Mouse (Mus musculus) Muller cell, postnatal 12 days (primary cell): ENCODE results near the gene Mcm2.
A peak's percentile ranks its signal among the peaks of the same experiment; 100 is the strongest.

Source experiments
- DNase-seq: peaks from one replicate; pipeline ENCODE4 v3.0.0-alpha.2; 2015; ENCODE audit errors: inconsistent ontology term

The Mcm2 gene

DNA sequence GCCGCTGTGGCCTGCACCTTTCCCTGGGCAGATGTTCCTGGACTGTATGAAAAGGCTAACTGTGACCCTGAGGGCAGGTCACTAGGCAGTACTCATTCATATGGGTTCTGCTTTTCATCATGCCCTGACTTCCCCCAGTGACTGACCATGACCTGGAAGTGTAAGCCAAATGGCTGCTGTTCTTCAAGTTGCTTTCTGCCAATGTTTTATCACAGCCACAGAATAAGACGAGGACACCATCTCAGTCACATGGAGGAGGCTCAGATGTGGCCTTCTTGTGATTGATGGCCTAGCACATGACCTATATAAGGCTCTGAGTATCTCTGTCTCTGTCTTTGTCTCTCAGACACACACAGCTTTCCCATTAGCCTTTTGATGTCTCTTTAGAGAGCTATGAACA lies 51.0 kb downstream of the Mcm2 start:
- DNase-seq = no peak

GRCm38 (mm10) chr6:88844901-88845565 lies 53.5 kb downstream of the Mcm2 start:
- no peak for DNase-seq

DNA sequence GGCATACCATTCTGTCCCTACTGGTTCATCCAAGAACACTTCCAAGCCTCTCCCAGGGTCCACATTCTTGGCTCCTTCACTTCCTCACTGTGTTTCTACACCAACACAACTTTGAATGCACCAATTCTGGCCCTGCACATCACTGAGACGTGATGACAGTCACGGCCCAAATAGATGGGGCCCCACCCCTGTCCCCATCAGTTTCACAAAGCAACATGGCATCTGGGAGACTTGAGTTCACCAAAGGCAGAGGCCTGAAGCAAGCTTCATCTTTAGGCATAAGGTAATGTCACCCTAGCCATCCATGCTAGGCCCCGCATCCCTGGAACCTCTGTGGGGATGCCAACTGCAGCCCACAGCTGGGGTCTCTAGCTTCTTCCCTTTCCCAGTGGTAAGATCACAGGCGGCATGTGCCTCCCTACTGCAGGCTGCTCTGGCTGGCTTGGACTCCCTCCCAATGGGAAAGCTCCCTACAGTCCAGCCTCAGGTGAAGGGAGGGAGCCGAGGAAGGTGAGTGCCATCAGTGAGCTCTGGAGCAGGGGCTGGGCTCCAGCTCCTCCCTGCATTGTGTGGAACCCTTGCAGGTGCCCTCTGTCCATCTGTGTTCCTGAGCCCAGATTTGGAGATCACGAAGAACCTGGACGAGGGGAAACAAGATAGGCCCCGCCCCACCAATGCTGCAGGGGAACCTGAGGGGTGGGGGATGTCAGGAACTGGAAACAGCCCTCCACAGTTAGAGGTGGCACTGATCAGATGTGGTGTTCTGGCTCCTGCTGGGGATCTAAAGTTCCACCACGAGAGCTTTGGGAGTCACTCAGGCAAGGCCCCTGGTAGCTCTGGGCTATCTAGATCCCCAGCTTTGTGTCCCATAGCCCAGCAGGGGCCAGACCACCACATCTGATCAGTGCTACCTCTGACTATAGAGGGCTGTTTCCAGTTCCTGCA lies 54.5 kb downstream of the Mcm2 start:
- DNase-seq = no peak

DNA sequence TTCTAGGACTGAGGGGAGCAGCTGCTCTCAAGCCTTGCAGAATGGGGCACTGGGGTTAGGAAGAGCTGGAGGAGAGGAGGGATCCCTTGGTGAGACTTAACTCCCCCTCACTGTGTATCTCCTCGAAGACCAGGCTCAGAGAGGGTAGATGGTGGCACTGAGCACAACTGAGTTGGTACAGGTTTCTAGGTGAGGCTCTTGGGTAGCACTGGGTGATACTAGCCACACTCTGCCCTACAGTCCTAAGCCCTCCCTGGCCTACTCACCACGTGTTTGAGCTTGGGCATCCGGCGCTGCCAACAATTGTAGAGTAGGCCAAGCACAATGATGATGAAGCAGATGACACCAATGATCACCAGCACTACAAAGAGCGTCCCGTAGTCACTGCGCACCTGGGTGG lies 55.3 kb downstream of the Mcm2 start:
- no peak for DNase-seq

- DNase-seq = no peak
Observed at GRCm38 (mm10) chr6:88842731-88843151, 55.8 kb downstream of the Mcm2 start.

DNA sequence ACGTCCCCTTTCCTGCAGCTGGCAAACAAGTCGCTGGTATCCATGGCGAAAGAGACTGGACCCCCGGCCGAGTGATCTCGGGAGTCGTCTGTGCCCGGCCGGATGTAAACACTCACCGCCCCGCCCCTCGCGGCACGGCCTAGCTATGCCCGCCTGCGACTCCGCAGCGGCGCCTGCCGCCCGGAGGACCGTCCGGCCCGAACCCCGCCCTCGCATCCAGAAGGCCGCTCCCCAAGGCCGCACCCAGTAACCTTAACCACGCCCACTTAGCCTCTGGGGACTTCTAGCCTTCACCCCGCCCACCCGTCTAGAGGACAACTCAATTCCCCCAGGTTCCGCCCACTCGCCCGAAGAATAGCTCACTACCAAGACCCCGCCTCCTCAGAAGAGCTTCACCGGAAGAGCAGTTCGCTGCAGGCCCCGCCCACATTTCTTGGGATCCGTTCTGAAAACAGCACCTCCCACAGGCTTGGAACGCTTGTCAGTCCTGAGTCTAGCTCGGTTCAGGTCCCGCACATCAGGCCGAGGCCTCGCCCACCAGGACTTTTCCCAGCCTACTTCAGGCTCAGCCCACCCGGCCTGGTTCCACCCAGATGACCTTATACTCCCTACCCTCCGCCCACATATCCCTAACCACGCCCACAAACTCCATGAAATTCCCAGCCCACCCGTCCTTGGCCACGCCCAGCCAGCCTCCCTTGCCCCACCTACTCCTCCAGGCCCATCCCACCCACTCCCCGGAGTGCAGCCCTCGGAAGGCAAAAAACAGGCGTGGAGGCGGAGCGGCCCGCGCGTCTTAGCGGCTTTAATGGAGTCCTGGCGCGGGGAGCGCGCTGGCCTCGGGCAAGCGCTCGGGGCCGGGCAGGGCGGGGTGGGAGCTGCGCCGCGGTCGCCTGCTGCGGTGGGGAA lies 56.5 kb downstream of the Mcm2 start, which contains the start of gene Abtb1:
Gene Abtb1 (minus strand): TSS at position 204 of the 909 bp plus-strand sequence.
- peak; percentile 100 for DNase-seq

- DNase-seq = no peak
Observed at GRCm38 (mm10) chr6:88841514-88841780, 57.1 kb downstream of the Mcm2 start.

DNA sequence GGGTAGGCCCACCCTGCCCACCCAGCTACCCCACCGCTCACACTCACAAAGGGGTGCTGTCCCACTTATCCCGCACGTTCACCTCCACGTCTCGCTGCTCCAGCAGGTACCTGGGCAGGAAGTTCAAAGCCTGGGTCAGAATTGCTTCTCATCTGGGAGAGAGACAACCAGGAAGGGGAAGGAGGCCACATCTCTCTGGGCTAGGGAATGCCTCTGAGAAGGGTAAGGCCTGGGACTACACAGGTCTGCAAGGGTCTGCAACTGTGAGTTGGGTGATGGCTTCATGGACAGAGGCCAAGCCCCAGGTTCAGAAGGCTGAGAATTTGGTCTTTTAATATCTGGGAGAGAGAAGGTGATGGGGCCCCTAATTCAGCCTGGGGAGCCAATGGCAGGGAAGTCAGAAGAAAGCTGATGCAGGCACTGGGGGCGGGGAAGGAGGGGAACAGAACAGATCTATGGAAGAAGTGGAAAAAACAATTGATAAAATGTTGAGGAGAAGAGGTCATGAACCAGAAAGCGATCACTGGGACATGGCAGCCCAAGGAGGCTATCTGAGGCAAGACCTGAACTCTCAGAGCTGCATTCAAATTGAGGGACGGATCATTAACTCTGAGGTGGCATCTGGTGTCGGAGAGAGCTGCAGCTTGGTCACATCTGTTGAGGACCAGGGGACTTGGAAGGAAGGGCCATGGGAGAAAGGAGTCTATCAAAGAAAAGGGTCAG lies 57.6 kb downstream of the Mcm2 start:
- DNase-seq = no peak

DNA sequence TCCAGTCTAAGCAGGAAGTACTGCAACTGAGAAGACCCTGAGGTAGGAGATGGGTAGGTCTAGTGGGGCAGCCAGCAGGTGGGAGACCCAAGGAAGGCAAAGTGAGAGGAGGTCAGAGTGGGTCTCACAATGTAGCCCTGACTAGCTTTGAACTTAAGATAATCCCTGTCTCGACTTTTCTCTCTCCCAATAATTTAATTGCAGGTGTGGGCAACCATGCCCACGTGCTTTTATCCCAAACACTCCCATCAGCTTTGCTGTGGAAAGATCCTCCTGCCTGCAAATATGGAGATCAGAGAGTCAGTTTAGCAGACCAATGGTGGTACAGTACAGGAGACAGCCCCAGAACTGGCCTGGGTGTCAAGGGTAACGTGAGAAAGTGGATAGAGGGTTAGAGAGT lies 58.4 kb downstream of the Mcm2 start:
- DNase-seq = no peak

DNA sequence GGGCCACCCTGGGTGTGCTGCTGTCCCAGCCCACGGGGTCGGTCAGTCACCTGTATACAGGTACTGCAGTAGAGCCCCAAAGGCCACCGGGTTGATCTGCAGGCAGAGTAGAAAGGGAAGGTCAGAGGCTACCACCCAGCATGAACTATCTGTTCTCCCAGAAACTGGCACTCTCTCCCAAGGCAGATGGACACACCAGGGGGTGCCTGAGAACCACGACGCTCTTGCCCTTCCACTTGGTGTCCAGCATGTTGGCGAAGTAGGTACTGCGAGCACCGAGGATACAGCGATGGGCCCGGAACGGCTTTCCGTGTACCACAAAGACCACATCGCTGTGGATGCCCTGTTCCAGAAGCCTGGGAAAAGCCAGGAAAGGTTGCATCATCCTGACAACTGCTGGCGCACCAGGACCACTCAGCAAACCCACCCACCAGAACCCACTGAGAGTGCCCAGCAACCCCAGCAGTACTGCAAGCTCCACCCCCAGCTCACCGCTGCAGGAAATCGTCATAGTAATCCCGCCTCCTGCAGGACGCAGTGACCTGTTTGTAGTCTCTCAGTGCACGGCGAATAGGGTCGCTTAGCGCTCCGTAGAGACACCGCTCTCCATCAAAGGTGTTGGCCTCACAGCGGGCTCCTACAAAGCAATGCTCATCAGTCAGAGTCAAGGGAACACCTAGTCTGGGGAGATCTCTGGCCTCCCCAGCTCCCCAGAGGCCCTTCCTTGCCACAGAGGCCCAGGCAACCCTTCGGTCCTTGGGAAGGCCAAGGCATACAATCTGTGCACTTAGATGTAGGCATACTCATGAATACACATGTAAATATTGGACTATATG lies 59.2 kb downstream of the Mcm2 start:
- DNase-seq = no peak

DNA sequence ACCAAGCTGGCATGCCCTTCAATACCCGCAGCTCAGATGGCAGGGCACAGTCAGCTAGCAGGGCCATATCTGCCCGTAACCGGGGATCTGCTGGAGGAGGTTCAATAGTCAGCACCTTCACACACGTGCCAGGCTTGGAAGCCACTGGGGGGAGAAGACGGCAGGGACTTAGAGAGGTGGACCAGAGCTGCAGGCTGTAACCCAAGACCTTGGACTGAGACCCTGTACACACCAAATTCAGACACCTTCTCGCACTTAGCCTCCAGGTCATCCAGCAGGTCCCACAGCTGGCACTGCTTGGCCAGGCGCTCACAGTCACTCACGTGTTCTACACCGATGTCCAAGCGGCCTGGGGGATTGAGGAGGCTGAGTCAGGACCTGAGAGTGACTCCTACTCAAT lies 60.0 kb downstream of the Mcm2 start:
- DNase-seq = no peak

GRCm38 (mm10) chr6:88837999-88838398 lies 60.6 kb downstream of the Mcm2 start:
- no peak for DNase-seq

DNA sequence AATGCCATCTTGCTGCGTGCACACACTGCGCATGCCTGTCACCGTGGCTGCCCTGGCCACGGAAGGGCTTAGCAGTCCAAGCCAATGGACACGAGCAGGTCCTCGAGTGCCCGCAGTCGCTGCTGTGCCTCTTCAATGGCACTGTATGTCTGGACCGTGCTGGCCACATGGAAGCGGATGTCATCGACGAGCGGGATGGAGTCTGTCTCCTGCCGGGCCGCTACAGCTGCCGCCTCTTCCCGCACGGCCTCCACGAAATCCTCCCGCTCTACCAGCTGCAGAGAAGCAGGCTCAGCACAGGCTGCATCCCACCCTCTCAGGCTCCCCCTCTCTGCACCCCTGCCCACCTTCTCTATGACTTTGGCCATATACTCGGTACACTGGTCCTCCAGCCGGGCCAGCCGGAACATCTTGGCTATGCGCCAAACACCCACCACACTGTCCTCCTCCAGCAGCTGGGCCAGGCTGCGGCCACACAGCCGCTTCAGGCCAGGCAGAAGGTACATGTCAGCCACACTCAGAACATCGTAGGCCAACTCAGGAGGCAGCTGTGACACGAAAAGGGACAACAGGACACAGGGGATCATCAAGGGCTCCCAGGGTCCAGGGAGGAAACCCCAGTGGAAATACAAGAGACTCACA lies 62.3 kb downstream of the Mcm2 start:
- DNase-seq = no peak

- DNase-seq = no peak
Observed at GRCm38 (mm10) chr6:88835047-88835446, 63.5 kb downstream of the Mcm2 start.
